Mouse (Mus musculus) heart, embryonic 11.5 days (tissue): ENCODE data around the gene Shc3. TPM values are rescaled to one million over a fixed set of nuclear protein-coding genes. Genes with fewer than 3 reads are reported as not detected.

Source experiments
- ATAC-seq: fragments of 200-750 bp; cut with Nextera tagmentation; replicated peaks from 2 replicates; pipeline ENCODE4 v1.8.0; 2017; ENCODE audit warnings: moderate library complexity; ENCODE audit not compliant: insufficient number of reproducible peaks, low FRiP score, low TSS enrichment
- H3K27ac ChIP-seq: fragments of 300-500 bp; sonication (generic); 2 replicates; pipeline ENCODE4 v1.5.1; 2014; ENCODE audit warnings: mild to moderate bottlenecking, low read depth, low read length
- H3K27me3 ChIP-seq: fragments of 300-500 bp; sonication (generic); 2 replicates; pipeline ENCODE4 v1.6.1; 2014; ENCODE audit warnings: mild to moderate bottlenecking, low read length, mixed read lengths; ENCODE audit not compliant: control insufficient read depth, insufficient read depth
- H3K36me3 ChIP-seq: fragments of 300-500 bp; sonication (generic); 2 replicates; pipeline ENCODE4 v1.6.1; 2014; ENCODE audit warnings: mild to moderate bottlenecking, low read length, moderate library complexity, mixed read lengths; ENCODE audit not compliant: control insufficient read depth, insufficient read depth
- H3K4me1 ChIP-seq: fragments of 300-500 bp; sonication (generic); 2 replicates; pipeline ENCODE4 v1.6.1; 2014; ENCODE audit warnings: low read length; ENCODE audit not compliant: control insufficient read depth, insufficient read depth
- H3K4me2 ChIP-seq: fragments of 300-500 bp; sonication (generic); 2 replicates; pipeline ENCODE4 v1.6.1; 2014; ENCODE audit warnings: mild to moderate bottlenecking, moderate library complexity
- H3K4me3 ChIP-seq: fragments of 300-500 bp; sonication (generic); 2 replicates; pipeline ENCODE4 v1.5.1; 2014; ENCODE audit warnings: low read depth, low read length
- H3K9ac ChIP-seq: fragments of 300-500 bp; sonication (generic); 2 replicates; pipeline ENCODE4 v1.6.1; 2014; ENCODE audit warnings: mild to moderate bottlenecking, low read depth, low read length, moderate library complexity
- H3K9me3 ChIP-seq: fragments of 300-500 bp; sonication (generic); replicated peaks from 2 replicates; pipeline ENCODE4 v1.6.1; 2016; ENCODE audit warnings: low read length; ENCODE audit not compliant: control insufficient read depth
- WGBS: fragments of 180-500 bp; shearing (Covaris S2); extraction: QIAGEN DNeasy Blood & Tissue Kit; methylation state at CpG from one replicate; pipeline ENCODE4 v1.1.7; 2014; ENCODE audit not compliant: insufficient replicate concordance; 5-methylcytosine and 5-hydroxymethylcytosine counted together
- polyA plus RNA-seq: library from polyadenylated mRNA; unstranded; fragments of >200 nt; fragmentation: Nextera tagmentation; extraction: Ambion mirVana; gene quantifications from 2 replicates; pipeline ENCODE4 v1.2.1, GENCODE M21; 2014

Shc3 gene
- polyA plus RNA-seq, 1 experiment from 2014 or later, result 0.31 TPM

DNA sequence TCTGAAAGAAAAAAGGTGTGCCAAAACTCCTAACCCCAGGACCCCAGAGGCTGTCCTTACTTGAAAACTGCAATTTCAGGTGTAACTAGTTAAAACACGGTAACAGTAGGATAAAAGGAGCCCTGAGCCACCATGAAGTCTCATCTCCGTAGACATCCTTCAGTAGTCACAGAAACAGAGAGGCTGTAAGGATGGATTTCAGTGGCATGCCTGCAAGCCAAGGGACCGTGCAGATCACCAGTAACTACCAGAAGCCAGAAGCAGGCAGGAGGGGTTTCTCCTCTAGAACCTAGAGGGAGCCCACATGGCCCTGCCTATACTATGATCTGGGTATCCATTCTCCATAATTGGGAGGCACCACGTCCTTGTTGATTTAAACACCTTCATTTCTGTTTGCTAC lies 104.9 kb downstream of the Shc3 start:
- Histone ChIP-seq H3K36me3 (no peaks in the 10 kb centered on the region), H3K27me3 (no peaks in the 10 kb centered on the region), H3K27ac (no peak overlapping the region), H3K4me1 (no peaks in the 10 kb centered on the region), H3K4me3 (no peak overlapping the region), H3K9me3 (no peaks in the 10 kb centered on the region), H3K4me2 (no peak overlapping the region), H3K9ac (no peak overlapping the region)
- no peak for ATAC-seq
- 67% methylated on average over 4 of the region's 4 CpGs for WGBS

- Histone ChIP-seq H3K27ac (no peak overlapping the region), H3K9me3 (no peaks in the 10 kb centered on the region), H3K4me3 (no peak overlapping the region), H3K27me3 (no peaks in the 10 kb centered on the region), H3K4me1 (no peaks in the 10 kb centered on the region), H3K36me3 (no peaks in the 10 kb centered on the region), H3K4me2 (no peak overlapping the region), H3K9ac (no peak overlapping the region)
- no peak for ATAC-seq
- 35% methylated on average over 4 of the region's 4 CpGs for WGBS
These were observed 112.9 kb downstream of the Shc3 start for GRCm38 (mm10) chr13:51456190-51456878.

GRCm38 (mm10) chr13:51446550-51446949 lies 122.7 kb downstream of the Shc3 start:
- Histone ChIP-seq H3K36me3 (no peaks in the 10 kb centered on the region), H3K9ac (no peak overlapping the region), H3K27me3 (no peaks in the 10 kb centered on the region), H3K4me1 (no peaks in the 10 kb centered on the region), H3K9me3 (no peaks in the 10 kb centered on the region), H3K4me3 (no peak overlapping the region), H3K4me2 (no peak overlapping the region), H3K27ac (no peak overlapping the region)
- ATAC-seq, result no peak
- WGBS, result 48% methylated on average over 4 of the region's 4 CpGs

DNA sequence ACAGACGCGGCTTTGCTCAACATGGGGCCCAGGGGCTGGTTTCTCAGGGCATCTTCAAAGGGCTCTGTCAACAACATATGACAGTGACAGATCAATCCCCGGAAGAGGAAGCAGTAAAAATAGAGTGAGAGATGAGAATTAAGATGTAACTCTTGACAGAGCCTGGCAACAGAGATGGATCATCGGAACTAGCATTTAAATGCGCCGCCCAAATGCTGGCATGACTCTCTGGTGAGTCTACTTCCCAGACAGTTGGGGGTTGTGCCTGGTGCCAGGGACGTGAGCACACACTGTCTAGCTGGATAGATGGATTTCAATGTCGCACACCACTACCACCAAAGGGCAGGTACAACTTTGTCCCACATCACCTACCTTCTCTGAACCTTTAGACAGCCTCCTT lies 126.3 kb downstream of the Shc3 start:
- Histone ChIP-seq H3K27me3 (no peaks in the 10 kb centered on the region), H3K4me1 (no peaks in the 10 kb centered on the region), H3K4me2 (no peak overlapping the region), H3K9me3 (no peaks in the 10 kb centered on the region), H3K4me3 (no peak overlapping the region), H3K9ac (no peak overlapping the region), H3K27ac (no peak overlapping the region), H3K36me3 (no peaks in the 10 kb centered on the region)
- WGBS, result 77% methylated on average over 8 of the region's 8 CpGs
- no peak for ATAC-seq

- H3K4me3 ChIP-seq, result no peak overlapping the region
- H3K9ac ChIP-seq, result no peak overlapping the region
- no peak overlapping the region for H3K27ac ChIP-seq
- no peaks in the 10 kb centered on the region for H3K36me3 ChIP-seq
- no peaks in the 10 kb centered on the region for H3K27me3 ChIP-seq
- no peak for ATAC-seq
- H3K4me1 ChIP-seq, result no peaks in the 10 kb centered on the region
- WGBS, result 74% methylated on average over 14 of the region's 14 CpGs
- no peaks in the 10 kb centered on the region for H3K9me3 ChIP-seq
- H3K4me2 ChIP-seq, result no peak overlapping the region
These were observed 131.8 kb downstream of the Shc3 start for GRCm38 (mm10) chr13:51437105-51438085.

DNA sequence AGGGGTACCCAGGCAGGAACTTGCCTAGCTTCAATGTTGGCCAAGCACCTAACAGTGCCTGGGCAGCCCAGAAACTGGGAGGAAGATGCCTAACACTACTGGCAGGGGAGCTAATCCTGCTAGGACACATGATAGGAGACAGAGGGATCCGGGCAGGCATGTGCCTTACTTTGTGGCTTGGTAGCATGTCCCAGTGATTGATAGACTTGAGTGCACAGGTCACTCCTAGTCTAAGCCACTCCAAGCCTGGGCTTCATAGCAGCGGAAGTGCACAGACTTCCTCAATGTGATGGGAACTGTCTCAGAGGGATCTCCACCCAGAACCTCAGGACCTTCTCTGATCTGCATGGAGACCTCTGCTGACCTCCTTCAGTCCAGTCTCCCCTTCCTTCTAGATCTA lies 134.1 kb downstream of the Shc3 start:
- WGBS, result 56% methylated on average over 2 of the region's 2 CpGs
- Histone ChIP-seq H3K9me3 (no peaks in the 10 kb centered on the region), H3K36me3 (no peaks in the 10 kb centered on the region), H3K27me3 (no peaks in the 10 kb centered on the region), H3K4me1 (no peaks in the 10 kb centered on the region), H3K27ac (no peak overlapping the region), H3K4me2 (no peak overlapping the region), H3K9ac (no peak overlapping the region), H3K4me3 (no peak overlapping the region)
- ATAC-seq, result no peak

DNA sequence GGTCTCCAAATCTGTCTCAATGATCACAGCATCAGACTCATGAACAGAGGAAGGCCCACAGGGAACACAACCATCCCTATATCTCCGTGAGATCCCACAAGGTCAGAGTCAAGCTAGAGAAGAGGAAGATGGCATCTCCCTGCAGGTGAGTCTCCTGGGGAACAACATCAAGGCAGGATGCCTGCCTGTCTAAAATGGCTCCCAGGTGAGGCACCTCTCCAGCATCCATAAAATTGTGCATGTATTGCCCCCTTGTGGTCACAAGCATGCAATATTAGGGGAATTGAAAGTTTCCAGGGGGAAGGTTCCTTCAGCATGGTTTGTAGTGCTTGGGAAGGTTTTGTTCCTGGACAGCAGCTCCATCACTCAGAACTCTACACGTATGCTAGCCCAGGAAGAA lies 134.8 kb downstream of the Shc3 start:
- Histone ChIP-seq H3K4me2 (no peak overlapping the region), H3K9ac (no peak overlapping the region), H3K36me3 (no peaks in the 10 kb centered on the region), H3K4me1 (no peaks in the 10 kb centered on the region), H3K27me3 (no peaks in the 10 kb centered on the region), H3K9me3 (no peaks in the 10 kb centered on the region), H3K4me3 (no peak overlapping the region), H3K27ac (no peak overlapping the region)
- no peak for ATAC-seq
- 68% methylated on average over 2 of the region's 2 CpGs for WGBS

- no peak overlapping the region for H3K27ac ChIP-seq
- H3K4me1 ChIP-seq, result no peaks in the 10 kb centered on the region
- no peaks in the 10 kb centered on the region for H3K27me3 ChIP-seq
- no peaks in the 10 kb centered on the region for H3K9me3 ChIP-seq
- no peak overlapping the region for H3K9ac ChIP-seq
- H3K4me3 ChIP-seq, result no peak overlapping the region
- H3K36me3 ChIP-seq, result no peaks in the 10 kb centered on the region
- H3K4me2 ChIP-seq, result no peak overlapping the region
- WGBS, result 42% methylated on average over 3 of the region's 3 CpGs
- no peak for ATAC-seq
These were observed 135.8 kb downstream of the Shc3 start for GRCm38 (mm10) chr13:51433371-51433770.
